Mouse (Mus musculus) hindbrain, embryonic 12.5 days (tissue): ENCODE data around the gene Mettl16. TPM values are rescaled to one million over a fixed set of nuclear protein-coding genes. Genes with fewer than 3 reads are reported as not detected.

Source experiments
- ATAC-seq: fragments of 200-750 bp; cut with Nextera tagmentation; 2 replicates; pipeline ENCODE4 v1.8.0; 2017; ENCODE audit warnings: moderate TSS enrichment; ENCODE audit not compliant: low FRiP score
- H3K27ac ChIP-seq: fragments of 300-500 bp; sonication (generic); 2 replicates; pipeline ENCODE4 v1.5.1; 2016; ENCODE audit warnings: mild to moderate bottlenecking
- H3K27me3 ChIP-seq: fragments of 300-500 bp; sonication (generic); 2 replicates; pipeline ENCODE4 v1.6.1; 2016; ENCODE audit warnings: mild to moderate bottlenecking
- H3K36me3 ChIP-seq: fragments of 300-500 bp; sonication (generic); 2 replicates; pipeline ENCODE4 v1.6.1; 2016; ENCODE audit warnings: mild to moderate bottlenecking
- H3K4me1 ChIP-seq: fragments of 300-500 bp; sonication (generic); 2 replicates; pipeline ENCODE4 v1.6.1; 2016
- H3K4me2 ChIP-seq: fragments of 300-500 bp; sonication (generic); replicated peaks from 2 replicates; pipeline ENCODE4 v1.6.1; 2016; ENCODE audit warnings: mild to moderate bottlenecking
- H3K4me3 ChIP-seq: fragments of 300-500 bp; sonication (generic); 2 replicates; pipeline ENCODE4 v1.5.1; 2016; ENCODE audit warnings: mild to moderate bottlenecking
- H3K9ac ChIP-seq: fragments of 300-500 bp; sonication (generic); 2 replicates; pipeline ENCODE4 v1.6.1; 2016; ENCODE audit warnings: mild to moderate bottlenecking, moderate library complexity
- H3K9me3 ChIP-seq: fragments of 300-500 bp; sonication (generic); replicated peaks from 2 replicates; pipeline ENCODE4 v1.6.1; 2016; ENCODE audit warnings: mild to moderate bottlenecking
- WGBS: fragments of 180-500 bp; shearing (Covaris S2); methylation state at CpG from one replicate; pipeline ENCODE4 v1.1.7; 2016; 5-methylcytosine and 5-hydroxymethylcytosine counted together
- polyA plus RNA-seq: library from polyadenylated mRNA; unstranded; fragments of >200 nt; fragmentation: Nextera tagmentation; extraction: Ambion mirVana; gene quantifications from 2 replicates; pipeline ENCODE4 v1.2.1, GENCODE M21; 2016

Gene Mettl16
- polyA plus RNA-seq, 1 experiment from 2014 or later, result 57.5 TPM

DNA sequence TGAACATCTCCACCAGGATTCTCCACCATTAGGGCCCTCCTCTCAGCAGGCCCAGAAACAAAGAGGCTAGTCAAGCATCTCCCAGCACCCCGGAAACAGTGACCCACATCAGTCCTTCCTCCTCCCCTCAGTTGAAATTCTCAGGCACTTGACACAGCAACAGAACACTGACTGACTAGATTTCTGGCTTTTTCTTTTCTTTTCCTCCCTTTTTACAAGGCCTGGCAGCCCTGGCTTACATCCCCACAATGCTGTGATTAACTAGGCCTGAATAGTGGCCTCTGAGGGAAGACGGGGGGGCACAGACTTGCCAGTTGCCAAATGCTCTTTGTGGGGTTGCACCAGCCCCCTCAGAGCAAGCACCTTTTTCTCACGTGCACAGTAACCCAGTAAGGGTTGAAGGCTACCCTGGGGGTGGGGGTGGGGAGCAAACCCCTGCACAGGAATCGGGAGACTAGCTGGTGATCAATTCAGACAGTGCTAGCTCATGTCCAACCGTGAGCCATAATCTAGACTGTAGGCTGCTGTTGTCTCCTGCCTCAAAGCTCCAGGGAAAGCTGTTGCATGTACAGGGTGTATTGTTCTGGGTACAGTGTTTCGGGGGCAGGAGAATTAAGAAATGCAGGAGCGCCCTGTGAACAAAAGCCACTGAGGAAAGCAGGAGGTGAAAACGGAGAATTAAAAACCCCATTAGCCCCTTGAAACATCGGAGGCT is 19.1 kb upstream of the Mettl16 start:
- 41% methylated on average over 9 of the region's 9 CpGs for WGBS
- H3K36me3 ChIP-seq, result no peaks in the 10 kb centered on the region
- H3K4me2 ChIP-seq, result no peak overlapping the region
- peak overlapping the region; percentile 18; the same call in 1 of the 2 replicates for H3K27ac ChIP-seq
- no peak overlapping the region for H3K9ac ChIP-seq
- H3K4me3 ChIP-seq, result no peak overlapping the region
- no peaks in the 10 kb centered on the region for H3K4me1 ChIP-seq
- no peaks in the 10 kb centered on the region for H3K27me3 ChIP-seq
- no peak for ATAC-seq
- no peaks in the 10 kb centered on the region for H3K9me3 ChIP-seq

DNA sequence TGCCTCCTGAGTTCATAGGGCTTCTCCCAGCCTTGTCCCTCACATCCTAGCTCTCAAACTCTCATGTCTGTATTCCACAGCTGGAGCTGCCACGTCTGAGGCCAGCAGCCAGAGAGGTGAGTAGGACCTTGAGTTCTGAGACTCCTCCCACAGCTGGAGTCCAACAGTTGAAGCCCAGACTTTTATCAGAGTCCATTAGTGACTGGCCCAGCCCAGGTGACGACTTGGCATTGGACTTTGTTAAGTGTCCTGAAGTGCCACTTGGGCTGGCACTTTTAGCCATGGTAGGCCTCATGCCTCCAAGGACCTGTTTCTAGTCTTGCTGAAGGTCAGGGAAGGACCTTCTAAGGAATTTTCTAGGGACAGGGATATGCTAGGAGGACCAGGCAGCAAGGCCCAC is 14.0 kb upstream of the Mettl16 start:
- Histone ChIP-seq H3K36me3 (no peaks in the 10 kb centered on the region), H3K4me2 (no peak overlapping the region), H3K9ac (no peak overlapping the region), H3K27me3 (no peaks in the 10 kb centered on the region), H3K27ac (no peak overlapping the region), H3K4me3 (no peak overlapping the region), H3K9me3 (no peaks in the 10 kb centered on the region), H3K4me1 (no peaks in the 10 kb centered on the region)
- ATAC-seq, result no peak
- 71% methylated on average over 2 of the region's 2 CpGs for WGBS

DNA sequence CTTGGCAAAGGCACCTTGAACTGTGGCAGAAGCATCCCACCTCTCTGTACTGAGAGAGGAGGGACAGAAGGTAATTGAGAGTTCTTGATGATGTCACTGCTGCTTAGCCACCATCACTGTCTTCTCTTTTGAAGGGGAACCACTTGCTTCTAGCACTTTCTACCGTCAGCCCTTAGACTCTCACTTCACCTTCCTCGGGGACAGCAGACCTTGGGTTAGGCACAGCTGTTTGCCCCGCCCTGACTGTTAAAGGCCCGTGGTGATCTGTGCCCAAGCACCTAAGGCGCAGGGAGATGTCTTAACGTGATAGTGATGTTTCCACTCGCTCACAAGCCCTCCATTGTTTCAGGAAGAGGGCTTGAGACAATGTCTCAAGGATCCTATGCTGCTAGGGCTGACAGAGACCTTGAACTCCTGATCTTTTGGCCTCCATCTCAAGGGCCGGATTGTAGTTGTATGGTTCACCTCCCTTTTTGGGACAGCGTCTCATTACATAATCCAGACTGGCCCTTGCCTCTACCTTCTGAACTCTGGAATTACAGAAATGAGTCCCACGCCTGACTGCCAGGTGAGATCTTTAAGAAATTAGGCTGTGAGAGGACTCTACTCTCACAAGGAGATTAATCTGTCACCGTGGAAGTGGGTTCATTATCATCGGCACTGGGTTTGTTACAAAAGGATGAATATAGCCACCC is 9.5 kb upstream of the Mettl16 start:
- Histone ChIP-seq H3K27me3 (no peaks in the 10 kb centered on the region), H3K4me1 (no peaks in the 10 kb centered on the region), H3K9me3 (no peaks in the 10 kb centered on the region), H3K4me2 (no peak overlapping the region), H3K36me3 (no peaks in the 10 kb centered on the region), H3K27ac (no peak overlapping the region), H3K9ac (no peak overlapping the region), H3K4me3 (no peak overlapping the region)
- WGBS, result 73% methylated on average over 12 of the region's 12 CpGs
- no peak for ATAC-seq

DNA sequence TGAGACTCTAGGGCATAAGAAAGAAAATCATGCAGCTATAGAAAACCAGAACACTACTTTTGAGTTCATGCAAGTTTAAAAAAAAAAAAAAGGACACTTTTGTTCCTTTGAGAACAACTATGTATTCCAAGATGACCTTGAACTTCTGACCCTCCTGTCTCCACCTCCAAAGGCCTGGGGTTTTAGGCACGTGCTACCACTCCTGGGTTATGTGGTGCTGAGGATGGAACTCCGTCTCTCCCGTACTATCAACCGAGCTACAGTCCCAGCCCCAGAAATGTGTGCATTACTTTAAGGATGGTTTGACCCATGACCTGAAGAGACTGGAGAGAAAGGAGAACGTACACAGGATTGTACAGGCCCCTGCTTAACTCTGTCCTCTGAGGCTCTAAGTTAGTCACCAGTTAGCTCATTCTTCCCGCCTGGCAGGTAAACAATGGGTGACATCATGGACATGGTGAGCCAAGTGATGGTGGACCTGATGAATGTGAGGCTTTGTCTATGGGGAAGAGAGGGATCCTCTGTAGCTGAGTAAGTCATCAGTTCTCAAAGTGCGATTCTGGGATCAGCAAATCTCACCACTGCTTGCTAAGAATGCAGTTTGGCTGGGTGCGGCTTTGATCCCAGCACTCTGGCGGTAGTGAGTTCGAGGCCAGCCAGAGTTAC is 6.5 kb upstream of the Mettl16 start:
- no peak for ATAC-seq
- Histone ChIP-seq H3K27me3 (no peaks in the 10 kb centered on the region), H3K9ac (no peak overlapping the region), H3K4me3 (no peak overlapping the region), H3K36me3 (no peaks in the 10 kb centered on the region), H3K27ac (no peak overlapping the region), H3K4me1 (no peaks in the 10 kb centered on the region), H3K9me3 (no peaks in the 10 kb centered on the region), H3K4me2 (no peak overlapping the region)
- WGBS, result 74% methylated on average over 10 of the region's 10 CpGs

DNA sequence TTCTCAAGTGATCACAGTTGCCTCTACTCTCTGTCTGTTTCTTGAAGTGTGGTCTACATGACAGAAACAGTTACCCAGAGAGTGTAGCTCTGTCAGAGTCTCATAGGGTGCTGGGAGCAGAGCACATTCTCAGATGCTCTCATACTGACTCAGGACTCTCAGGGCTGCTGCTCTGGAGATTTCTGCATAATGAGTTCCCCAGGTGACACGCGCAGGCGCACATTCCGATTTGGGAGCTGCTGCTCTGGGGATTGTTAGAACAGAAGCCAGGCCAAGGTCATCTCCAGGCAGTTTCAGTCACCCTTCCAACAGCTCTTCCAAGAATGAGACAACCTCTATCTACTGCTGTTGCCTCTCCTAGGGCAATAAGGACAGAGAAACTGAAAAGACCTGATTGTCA is 3.2 kb upstream of the Mettl16 start:
- H3K4me3 ChIP-seq, result no peak overlapping the region
- ATAC-seq, result no peak
- 88% methylated on average over 4 of the region's 4 CpGs for WGBS
- peaks cover 14% of the 10 kb centered on the region for H3K4me1 ChIP-seq
- no peak overlapping the region for H3K9ac ChIP-seq
- H3K9me3 ChIP-seq, result no peaks in the 10 kb centered on the region
- H3K4me2 ChIP-seq, result no peak overlapping the region
- H3K27ac ChIP-seq, result no peak overlapping the region
- no peaks in the 10 kb centered on the region for H3K36me3 ChIP-seq
- H3K27me3 ChIP-seq, result no peaks in the 10 kb centered on the region

DNA sequence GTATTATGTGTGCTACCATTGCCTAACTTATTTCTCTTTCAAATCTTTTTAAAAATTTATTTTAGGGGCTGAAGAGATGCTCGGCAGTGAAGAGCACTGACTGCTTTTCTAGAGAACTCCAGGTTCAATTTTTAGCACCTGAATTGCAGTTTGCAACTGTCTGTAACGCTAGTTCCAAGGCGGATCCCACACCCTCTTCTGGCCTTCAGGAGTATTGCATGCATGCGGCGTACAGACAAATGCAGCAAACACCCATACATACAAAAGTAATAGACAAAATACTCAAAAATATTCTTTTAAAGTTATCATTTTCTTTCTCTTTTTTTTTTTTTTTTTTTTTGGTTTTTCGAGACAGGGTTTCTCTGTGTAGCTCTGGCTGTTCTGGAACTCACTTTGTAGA is 2.6 kb upstream of the Mettl16 start:
- Histone ChIP-seq H3K4me1 (peaks cover 15% of the 10 kb centered on the region), H3K4me2 (no peak overlapping the region), H3K4me3 (no peak overlapping the region), H3K27me3 (no peaks in the 10 kb centered on the region), H3K27ac (no peak overlapping the region), H3K36me3 (no peaks in the 10 kb centered on the region), H3K9me3 (no peaks in the 10 kb centered on the region), H3K9ac (no peak overlapping the region)
- 37% methylated on average over 6 of the region's 6 CpGs for WGBS
- no peak for ATAC-seq

DNA sequence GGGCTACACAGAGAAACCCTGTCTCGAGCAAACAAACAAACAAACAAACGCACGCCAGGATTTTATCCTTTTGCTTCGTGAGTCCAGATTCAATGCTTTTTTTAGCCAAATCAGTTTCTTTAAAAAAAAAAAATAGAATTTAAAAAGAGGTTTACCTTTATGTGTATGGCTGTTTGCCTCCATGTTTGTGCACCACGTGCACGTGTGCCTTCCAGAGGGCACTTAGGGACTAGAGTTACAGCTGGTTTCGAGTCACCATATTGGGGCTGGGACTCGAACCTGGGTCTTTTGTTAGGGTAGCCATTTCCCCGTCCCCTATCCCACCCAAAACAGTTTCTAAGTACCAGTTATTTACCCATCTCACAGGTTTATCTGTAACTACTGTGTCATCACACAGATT is 593 bp upstream of the Mettl16 start:
- WGBS, result 81% methylated on average over 9 of the region's 9 CpGs

DNA sequence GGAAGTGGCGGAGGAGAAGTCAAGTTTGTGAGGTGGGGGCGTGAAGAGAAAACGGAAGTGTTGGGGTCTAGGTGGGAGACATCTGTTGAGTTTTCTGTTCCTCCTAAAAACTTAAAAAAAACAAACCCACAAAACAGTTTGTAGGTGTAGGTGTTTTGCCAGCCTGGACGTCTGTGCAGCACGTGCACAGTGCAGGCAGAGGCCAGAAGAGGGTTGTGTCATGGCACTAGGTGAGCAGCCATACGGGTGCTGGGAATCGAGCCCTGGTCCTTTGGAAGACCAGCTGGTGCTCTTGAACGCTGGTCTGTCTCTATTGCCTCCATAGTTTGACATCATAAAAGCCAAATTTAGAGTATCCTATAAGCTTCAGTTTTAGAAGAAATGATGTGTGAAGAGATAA is 604 bp downstream of the Mettl16 start:
- Histone ChIP-seq H3K4me2 (peak overlapping the region; percentile 75), H3K9me3 (no peaks in the 10 kb centered on the region), H3K4me1 (peaks cover 15% of the 10 kb centered on the region), H3K27ac (peak overlapping the region; percentile 93), H3K27me3 (no peaks in the 10 kb centered on the region), H3K9ac (peak overlapping the region; percentile 88), H3K4me3 (peak overlapping the region; percentile 74), H3K36me3 (peaks cover 28% of the 10 kb centered on the region)
- ATAC-seq, result peak; percentile 35; the same call in 1 of the 2 replicates
- WGBS, result 14% methylated on average over 8 of the region's 8 CpGs

More for the DNA sequence above, 593 bp upstream of the Mettl16 start:
- Histone ChIP-seq H3K27me3 (no peaks in the 10 kb centered on the region), H3K4me2 (peak overlapping the region; percentile 75), H3K36me3 (peaks cover 16% of the 10 kb centered on the region), H3K4me3 (peak overlapping the region; percentile 74), H3K9me3 (no peaks in the 10 kb centered on the region), H3K9ac (peak overlapping the region; percentile 88), H3K4me1 (peaks cover 15% of the 10 kb centered on the region), H3K27ac (peak overlapping the region; percentile 93)
- ATAC-seq, result peak; percentile 15; the same call in 1 of the 2 replicates

DNA sequence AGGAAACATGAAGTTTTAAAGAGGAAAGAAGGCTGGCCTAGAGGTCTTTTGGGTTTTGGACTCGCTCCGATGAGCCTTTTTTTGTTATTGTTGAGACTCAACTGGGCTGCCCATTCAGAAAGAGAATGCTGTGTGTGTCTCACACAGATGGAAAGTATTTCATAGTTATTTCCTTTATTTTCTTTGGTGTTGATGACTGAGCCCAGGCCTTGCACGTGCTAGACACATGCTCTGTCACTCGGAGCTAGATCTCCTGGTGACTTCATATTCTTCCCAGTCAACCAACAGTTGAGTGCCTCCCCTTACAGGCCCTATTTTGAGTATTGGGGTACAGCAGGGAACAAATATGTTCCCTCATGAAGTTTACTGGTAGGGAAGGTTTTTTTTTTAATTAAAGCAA is 1.0 kb downstream of the Mettl16 start:
- Histone ChIP-seq H3K4me2 (peak overlapping the region; percentile 75), H3K36me3 (peaks cover 29% of the 10 kb centered on the region), H3K4me1 (peaks cover 15% of the 10 kb centered on the region), H3K27ac (no peak overlapping the region), H3K27me3 (no peaks in the 10 kb centered on the region), H3K9me3 (no peaks in the 10 kb centered on the region), H3K4me3 (peak overlapping the region; percentile 74), H3K9ac (no peak overlapping the region; the same call in 1 of the 2 replicates)
- WGBS, result 74% methylated on average over 4 of the region's 4 CpGs
- no peak for ATAC-seq

DNA sequence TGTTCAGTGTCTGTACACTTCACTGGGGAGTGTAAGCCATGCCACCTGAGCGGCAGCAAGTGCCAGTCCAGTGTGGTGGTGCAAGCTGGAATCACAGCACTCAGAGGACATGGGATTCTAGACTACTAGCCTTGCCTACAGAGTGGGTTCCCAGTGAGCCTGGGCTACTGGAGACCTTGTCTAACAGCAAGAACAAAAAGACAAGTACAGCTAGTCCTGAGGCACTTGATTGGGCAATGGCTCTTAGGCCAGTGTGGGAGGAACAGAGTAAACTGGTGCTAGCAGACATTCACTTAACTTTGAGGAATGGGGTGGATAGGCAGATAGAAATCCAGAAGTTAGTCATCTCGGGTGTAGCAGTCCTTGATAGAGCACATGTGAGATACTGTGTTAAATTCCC is 1.8 kb downstream of the Mettl16 start:
- Histone ChIP-seq H3K4me3 (no peak overlapping the region), H3K4me2 (0 out of 2 replicates have a peak overlapping the region, but pooled peaks have one; percentile 8), H3K27me3 (no peaks in the 10 kb centered on the region), H3K36me3 (peaks cover 35% of the 10 kb centered on the region), H3K9ac (no peak overlapping the region), H3K9me3 (no peaks in the 10 kb centered on the region), H3K4me1 (peaks cover 15% of the 10 kb centered on the region), H3K27ac (no peak overlapping the region)
- no peak for ATAC-seq
- WGBS, result 93% methylated on average over 2 of the region's 2 CpGs

DNA sequence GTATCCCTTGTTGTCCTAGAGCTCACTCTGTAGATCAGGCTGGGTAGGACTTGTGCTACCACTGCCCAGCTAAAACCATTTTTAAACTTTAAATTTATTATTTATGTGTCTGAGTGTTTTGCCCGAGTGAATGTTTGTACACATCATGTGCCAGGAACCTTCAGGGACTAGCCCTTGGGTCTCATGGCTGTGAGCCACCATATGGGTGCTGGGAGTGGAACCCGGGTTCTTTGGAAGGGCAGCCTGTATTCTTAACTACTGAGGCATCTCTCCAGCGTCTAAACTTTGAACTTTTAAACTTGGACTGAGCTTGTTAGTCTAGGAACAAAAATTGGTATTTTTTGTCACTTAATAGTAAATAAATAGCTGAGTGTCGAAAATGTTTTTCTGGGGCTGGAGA is 22.2 kb downstream of the Mettl16 start:
- Histone ChIP-seq H3K9me3 (no peaks in the 10 kb centered on the region), H3K4me1 (no peaks in the 10 kb centered on the region), H3K27me3 (no peaks in the 10 kb centered on the region), H3K4me2 (no peak overlapping the region), H3K4me3 (no peak overlapping the region), H3K27ac (no peak overlapping the region), H3K36me3 (peaks cover 71% of the 10 kb centered on the region), H3K9ac (no peak overlapping the region)
- no peak for ATAC-seq
- WGBS, result 98% methylated on average over 4 of the region's 4 CpGs

DNA sequence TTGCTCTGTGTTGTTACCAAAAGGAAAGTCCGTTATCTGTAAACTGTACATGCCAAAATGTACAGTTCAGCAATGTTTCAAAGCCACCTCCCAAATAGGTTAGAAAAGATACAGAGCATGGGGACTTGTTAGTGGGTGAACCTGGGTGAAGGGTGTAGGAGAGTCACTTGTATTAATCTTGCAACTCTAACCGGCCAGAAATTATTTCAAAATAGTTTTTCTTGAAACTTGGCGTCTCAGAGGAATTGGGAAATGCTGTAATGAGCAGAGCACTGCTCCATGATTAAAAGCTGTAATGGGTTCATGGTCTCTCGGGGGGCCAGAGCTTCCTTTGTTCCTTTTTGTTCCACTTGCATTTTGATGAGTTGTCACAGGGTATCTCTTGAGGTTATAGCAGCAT is 30.0 kb downstream of the Mettl16 start:
- 76% methylated on average over 4 of the region's 4 CpGs for WGBS
- H3K4me3 ChIP-seq, result no peak overlapping the region
- H3K9me3 ChIP-seq, result no peaks in the 10 kb centered on the region

More for the DNA sequence above, 30.0 kb downstream of the Mettl16 start:
- Histone ChIP-seq H3K4me1 (no peaks in the 10 kb centered on the region), H3K9ac (no peak overlapping the region), H3K27me3 (no peaks in the 10 kb centered on the region), H3K27ac (no peak overlapping the region), H3K4me2 (no peak overlapping the region), H3K36me3 (peaks cover 46% of the 10 kb centered on the region)
- no peak for ATAC-seq
